21 mouse cellular contexts compared by ENCODE assay signal in the genomic region with DNA sequence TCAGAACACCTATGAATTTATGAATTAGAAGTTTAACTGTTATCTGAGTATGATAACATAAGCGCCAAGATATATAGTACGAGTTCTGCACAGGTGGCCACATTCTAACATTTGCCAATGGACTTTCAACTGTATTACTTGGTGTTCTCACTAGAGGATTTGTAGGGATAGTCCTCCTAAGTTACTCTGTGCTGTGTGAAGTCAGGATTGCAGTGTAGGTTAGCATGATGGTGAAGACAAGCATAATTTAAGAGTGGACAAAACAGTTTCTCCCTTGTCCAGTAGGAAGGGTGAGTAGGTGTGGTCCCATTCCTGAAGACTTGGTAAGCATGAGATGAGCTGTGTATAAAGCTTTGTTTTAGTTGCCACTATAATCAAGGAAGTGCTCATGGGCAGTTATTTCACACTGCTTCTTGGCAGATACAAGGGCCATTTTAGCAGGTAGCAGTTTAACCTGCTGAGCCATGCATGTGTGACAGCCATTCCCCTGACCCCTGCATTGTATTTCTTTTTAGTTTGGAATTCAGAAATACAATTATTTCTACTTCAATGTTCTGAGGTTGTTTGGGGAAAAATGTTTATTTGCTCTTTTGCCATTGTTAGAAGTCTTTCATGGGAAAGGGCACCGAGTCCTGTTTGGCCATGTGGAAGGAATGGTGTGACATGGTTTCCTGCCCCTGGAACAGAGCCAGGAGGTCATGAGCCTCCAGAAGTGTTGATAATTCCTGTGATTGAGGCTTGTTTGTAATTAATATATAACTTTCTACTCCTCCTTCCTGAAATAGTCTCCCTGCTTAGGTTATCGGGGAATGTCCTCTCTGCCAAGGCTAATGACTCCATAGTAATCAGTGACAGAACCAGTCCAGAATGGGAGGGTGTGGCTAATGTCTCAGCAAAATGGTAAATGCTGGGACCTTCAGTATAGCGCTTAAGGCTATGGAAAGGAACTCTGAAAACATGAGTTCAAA.
DNase-seq lines count a peak whose midpoint lies in the region; ATAC-seq and TF ChIP-seq lines count a peak whose summit lies in the region.
"Had no signal": no experiment of that assay in that cellular context is flagged by ENCODE, and none has a peak within 500 bp of the region (broad histone marks: within the 10 kb centered on the region; RNA-seq: fewer than 3 reads in every experiment).

No protein-coding gene starts in this region.

- POLR2A ChIA-PET in Patski (lab: Charles Lee) = no interaction called here

- peak; percentile 39 for ATAC-seq in Patski
- ATAC-seq in intestine, postnatal 0 days = peak; percentile 90
- ATAC-seq in kidney, embryonic 15.5 days (replicated peaks; ENCODE audit: low FRiP score) = peak; percentile 67; the same call in 1 of the 2 replicates
- ATAC-seq: forebrain, postnatal 0 days; lung, postnatal 0 days had no signal

- peak; percentile 12 for TF ChIP-seq CTCF in Patski (IDR thresholded peaks at IDR 0.05)
- TF ChIP-seq CTCF in intestine, postnatal 0 days (IDR thresholded peaks at IDR 0.05; ENCODE audit: low read depth) = no peak
- TF ChIP-seq CTCF in cerebellum, adult 2 months (IDR thresholded peaks at IDR 0.05; ENCODE audit: borderline replicate concordance, insufficient read depth, low read depth, low read length) = no peak

- H3K4me3 ChIP-seq in intestine, postnatal 0 days (ENCODE audit: low read depth, low read length) = no peak overlapping the region
- H3K4me3 ChIP-seq in kidney, embryonic 15.5 days (replicated peaks) = no peak overlapping the region
- H3K4me3 ChIP-seq in cerebellum, adult 2 months (replicated peaks; ENCODE audit: insufficient read depth, low read depth, low read length) = no peak overlapping the region
- H3K4me3 ChIP-seq: embryonic facial prominence, embryonic 15.5 days; forebrain, embryonic 10.5 days; heart, embryonic 13.5 days; hindbrain, embryonic 15.5 days; liver, embryonic 15.5 days; neural tube, embryonic 13.5 days had no signal

- CTCF ChIA-PET in Patski (lab: Charles Lee) = interaction anchor here (0.8 to 1.3 kb wide), 2 partner anchors 14 to 26 kb away, joined by 3 read pairs; no protein-coding TSS in a partner anchor

- no peak for TF ChIP-seq POLR2A in cerebellum, adult 2 months (IDR thresholded peaks at IDR 0.05; ENCODE audit: borderline replicate concordance, insufficient read depth, low read length)

- H3K9ac ChIP-seq in intestine, postnatal 0 days (ENCODE audit: low read depth, low read length) = no peak overlapping the region
- H3K9ac ChIP-seq in kidney, embryonic 15.5 days = no peak overlapping the region
- H3K9ac ChIP-seq: embryonic facial prominence, embryonic 15.5 days; forebrain, postnatal 0 days; heart, embryonic 13.5 days; hindbrain, embryonic 15.5 days; liver, embryonic 15.5 days; neural tube, embryonic 13.5 days had no signal

- H3K4me1 ChIP-seq in intestine, postnatal 0 days (replicated peaks; ENCODE audit: control insufficient read depth, insufficient read depth, low read length) = no peaks in the 10 kb centered on the region
- no peaks in the 10 kb centered on the region for H3K4me1 ChIP-seq in kidney, embryonic 15.5 days
- H3K4me1 ChIP-seq in cerebellum, adult 2 months (ENCODE audit: control insufficient read depth, insufficient read depth, low read length) = no peaks in the 10 kb centered on the region
- H3K4me1 ChIP-seq: embryonic facial prominence, embryonic 15.5 days; forebrain, embryonic 10.5 days; heart, embryonic 13.5 days; hindbrain, embryonic 15.5 days; liver, embryonic 15.5 days; neural tube, embryonic 13.5 days had no signal

- in situ Hi-C loops in Patski (cut with MboI; ENCODE audit: low pct_unique_long_range_greater_than_20kb) = no loop called here

- H3K27me3 ChIP-seq in Patski = no peaks in the 10 kb centered on the region
- H3K27me3 ChIP-seq in intestine, postnatal 0 days (replicated peaks; ENCODE audit: control insufficient read depth, insufficient read depth, low read length) = no peaks in the 10 kb centered on the region
- H3K27me3 ChIP-seq in kidney, embryonic 15.5 days = no peaks in the 10 kb centered on the region
- H3K27me3 ChIP-seq in cerebellum, adult 2 months (ENCODE audit: control insufficient read depth, insufficient read depth, low read length) = no peaks in the 10 kb centered on the region
- H3K27me3 ChIP-seq: embryonic facial prominence, embryonic 15.5 days; heart, embryonic 13.5 days; hindbrain, embryonic 15.5 days; liver, embryonic 15.5 days; neural tube, embryonic 13.5 days had no signal

- no peaks in the 10 kb centered on the region for H3K9me3 ChIP-seq in intestine, postnatal 0 days (ENCODE audit: control insufficient read depth)
- H3K9me3 ChIP-seq in kidney, embryonic 15.5 days (replicated peaks) = no peaks in the 10 kb centered on the region; the same call in 1 of the 2 replicates
- H3K9me3 ChIP-seq: embryonic facial prominence, embryonic 15.5 days; forebrain, embryonic 10.5 days; hindbrain, embryonic 15.5 days; liver, embryonic 15.5 days; neural tube, embryonic 13.5 days had no signal

- WGBS in intestine, postnatal 0 days = 37% methylated on average over 5 of the region's 5 CpGs
- WGBS in kidney, embryonic 15.5 days = 74% methylated on average over 5 of the region's 5 CpGs
- 70% methylated on average over 5 of the region's 5 CpGs for WGBS in cerebellum, adult 2 months

- H3K27ac ChIP-seq in intestine, postnatal 0 days (ENCODE audit: low read depth, low read length) = peak overlapping the region; percentile 54
- H3K27ac ChIP-seq in kidney, embryonic 15.5 days = no peak overlapping the region
- H3K27ac ChIP-seq in cerebellum, adult 2 months (ENCODE audit: insufficient read depth, low read length) = no peak overlapping the region
- H3K27ac ChIP-seq: embryonic facial prominence, embryonic 15.5 days; forebrain, embryonic 10.5 days; heart, embryonic 13.5 days; hindbrain, embryonic 15.5 days; liver, embryonic 15.5 days; neural tube, embryonic 13.5 days had no signal

- no peak for DNase-seq in Patski (ENCODE audit: low read depth, low spot score)
- DNase-seq in kidney, postnatal 4 days = peak; percentile 37 to 55
- no peak for DNase-seq in cerebellum, postnatal 25 days
- DNase-seq in cerebellum, adult 18-20 months = no peak
- no peak for DNase-seq in layer of hippocampus, adult 9-11 months
- DNase-seq in cerebellum, adult 2 months = no peak
- DNase-seq: cerebellum, postnatal 36 days; forebrain, postnatal 0 days; heart, postnatal 36 days; layer of hippocampus, postnatal 36 days; midbrain, embryonic 14.5 days; right cerebral cortex, postnatal 14 days had no signal

- no peaks in the 10 kb centered on the region for H3K36me3 ChIP-seq in intestine, postnatal 0 days (ENCODE audit: control insufficient read depth, insufficient read depth)
- H3K36me3 ChIP-seq in kidney, embryonic 15.5 days = no peaks in the 10 kb centered on the region
- H3K36me3 ChIP-seq: embryonic facial prominence, embryonic 15.5 days; forebrain, embryonic 10.5 days; heart, embryonic 13.5 days; hindbrain, embryonic 15.5 days; liver, embryonic 15.5 days; neural tube, embryonic 13.5 days had no signal

- H3K4me2 ChIP-seq in intestine, postnatal 0 days (replicated peaks; ENCODE audit: low read depth) = no peak overlapping the region
- no peak overlapping the region for H3K4me2 ChIP-seq in kidney, embryonic 15.5 days
- H3K4me2 ChIP-seq: embryonic facial prominence, embryonic 15.5 days; heart, embryonic 13.5 days; hindbrain, embryonic 15.5 days; liver, embryonic 15.5 days; neural tube, embryonic 13.5 days had no signal

Comparison
In these comparisons a context has a peak if more than half of its experiments do, and no peak if none do; other contexts are left out.
1. ATAC-seq: peak in every context shown above with its lines; median percentile 90 in intestine, postnatal 0 days; 67 in kidney, embryonic 15.5 days; 39 in Patski.
2. DNase-seq: peak in kidney, postnatal 4 days (2 of 2); none in Patski (single experiment), cerebellum, postnatal 25 days (0 of 2), cerebellum, adult 18-20 months (0 of 2), layer of hippocampus, adult 9-11 months (single experiment) and cerebellum, adult 2 months (0 of 2).